Mouse (Mus musculus): ENCODE data around the gene Abca3. TPM values are rescaled to one million over a fixed set of nuclear protein-coding genes. Genes with fewer than 3 reads are reported as not detected.

Abca3 gene
- polyA plus RNA-seq, 1 experiment from 2014 or later, result 53.4 TPM

GRCm38 (mm10) chr17:24353960-24354359, 2.2 kb downstream of the Abca3 start:
- ChIA-PET POLR2A (no interaction called here), CTCF (interaction anchor here (0.8 kb wide), 1 partner anchor 18 kb away, joined by 3 read pairs; no protein-coding TSS in a partner anchor)
- no peak for TF ChIP-seq CTCF (IDR thresholded peaks at IDR 0.05)
- in situ Hi-C loops (cut with MboI; ENCODE audit: low pct_unique_long_range_greater_than_20kb), result no loop called here
- DNase-seq (ENCODE audit: low read depth, low spot score), result no peak
- ATAC-seq, result no peak
- H3K27me3 ChIP-seq, result peaks cover 5% of the 10 kb centered on the region

- DNase-seq (ENCODE audit: low read depth, low spot score), result no peak
- ChIA-PET POLR2A (no interaction called here), CTCF (interaction anchor here (1.2 kb wide), 1 partner anchor 58 kb away, joined by 3 read pairs; no protein-coding TSS in a partner anchor)
- H3K27me3 ChIP-seq, result peaks cover 5% of the 10 kb centered on the region
- no peak for ATAC-seq
- no peak for TF ChIP-seq CTCF (IDR thresholded peaks at IDR 0.05)
- in situ Hi-C loops (cut with MboI; ENCODE audit: low pct_unique_long_range_greater_than_20kb), result no loop called here
Measured at GRCm38 (mm10) chr17:24355284-24355683, 3.5 kb downstream of the Abca3 start.

DNA sequence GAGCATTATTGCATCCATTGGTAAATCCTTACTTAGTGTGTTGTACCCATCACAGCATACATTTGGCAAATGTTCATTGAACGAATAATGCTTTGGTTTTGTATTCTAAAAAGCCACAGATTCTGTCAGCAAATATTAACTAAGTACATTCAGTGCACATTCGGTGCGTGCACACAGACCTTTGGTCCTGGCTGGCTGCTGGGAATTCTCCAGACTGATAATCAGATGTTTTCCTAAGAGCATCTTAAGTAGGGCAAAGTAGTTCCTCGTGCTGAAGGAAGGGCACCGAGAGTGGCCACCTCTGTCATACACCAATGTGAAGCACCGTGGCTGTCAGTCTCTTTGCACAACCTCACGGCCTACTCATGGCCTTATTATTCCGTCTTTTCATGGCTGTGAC, 7.3 kb downstream of the Abca3 start:
- DNase-seq (ENCODE audit: low read depth, low spot score), result no peak
- ATAC-seq, result no peak
- ChIA-PET CTCF (no interaction called here), POLR2A (no interaction called here)
- in situ Hi-C loops (cut with MboI; ENCODE audit: low pct_unique_long_range_greater_than_20kb), result no loop called here
- TF ChIP-seq CTCF (IDR thresholded peaks at IDR 0.05), result no peak
- H3K27me3 ChIP-seq, result no peaks in the 10 kb centered on the region

DNA sequence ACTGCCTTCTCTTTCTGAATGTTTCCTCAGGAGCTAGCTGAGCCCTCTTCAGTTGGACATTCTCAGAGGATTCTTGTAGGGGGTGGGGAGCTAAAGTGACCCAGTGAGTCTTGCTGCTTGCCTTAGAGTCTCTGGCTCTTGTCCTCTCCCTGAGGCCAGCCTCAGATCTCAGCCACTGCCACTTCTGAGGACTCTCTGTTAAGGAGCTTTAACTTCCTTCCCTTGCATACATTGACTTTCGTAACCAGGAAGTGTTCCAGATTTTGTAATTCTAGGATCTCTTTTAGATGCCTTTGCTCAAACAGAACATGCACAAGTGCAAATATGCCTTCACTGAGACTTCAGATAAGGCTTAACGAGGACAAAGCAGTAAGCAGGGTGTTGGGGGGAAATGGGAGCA, 8.2 kb downstream of the Abca3 start:
- in situ Hi-C loops (cut with MboI; ENCODE audit: low pct_unique_long_range_greater_than_20kb), result no loop called here
- POLR2A ChIA-PET, result no interaction called here
- no peak for ATAC-seq
- no peak for TF ChIP-seq CTCF (IDR thresholded peaks at IDR 0.05)
- DNase-seq (ENCODE audit: low read depth, low spot score), result no peak
- no peaks in the 10 kb centered on the region for H3K27me3 ChIP-seq
- CTCF ChIA-PET, result no interaction called here

- DNase-seq (ENCODE audit: low read depth, low spot score) (no peak), ATAC-seq (no peak)
- no peaks in the 10 kb centered on the region for H3K27me3 ChIP-seq
- POLR2A ChIA-PET, result no interaction called here
- TF ChIP-seq CTCF (IDR thresholded peaks at IDR 0.05), result no peak
- in situ Hi-C loops (cut with MboI; ENCODE audit: low pct_unique_long_range_greater_than_20kb), result no loop called here
- CTCF ChIA-PET, result interaction anchor here (1.1 kb wide), 1 partner anchor 9 kb away, joined by 4 read pairs; the partner anchor contains the start of gene Abca3
Measured at GRCm38 (mm10) chr17:24360841-24361240, 9.1 kb downstream of the Abca3 start.

- ChIA-PET CTCF (interaction anchor here (1.1 kb wide), 1 partner anchor 9 kb away, joined by 4 read pairs; the partner anchor contains the start of gene Abca3), POLR2A (no interaction called here)
- in situ Hi-C loops (cut with MboI; ENCODE audit: low pct_unique_long_range_greater_than_20kb), result no loop called here
- no peaks in the 10 kb centered on the region for H3K27me3 ChIP-seq
- DNase-seq (ENCODE audit: low read depth, low spot score), result no peak
- no peak for ATAC-seq
- no peak for TF ChIP-seq CTCF (IDR thresholded peaks at IDR 0.05)
Measured at GRCm38 (mm10) chr17:24361291-24361690, 9.5 kb downstream of the Abca3 start.

- no peak for TF ChIP-seq CTCF (IDR thresholded peaks at IDR 0.05)
- CTCF ChIA-PET, result interaction anchor here (0.6 to 1.0 kb wide), 2 partner anchors 9 to 10 kb away, joined by 3 to 4 read pairs; partner anchors contain the start of gene Abca3
- in situ Hi-C loops (cut with MboI; ENCODE audit: low pct_unique_long_range_greater_than_20kb), result no loop called here
- POLR2A ChIA-PET, result interaction anchor here (1.0 kb wide), 1 partner anchor 19 kb away, joined by 3 read pairs; no protein-coding TSS in a partner anchor
- ATAC-seq (no peak), DNase-seq (ENCODE audit: low read depth, low spot score) (no peak)
- no peaks in the 10 kb centered on the region for H3K27me3 ChIP-seq
Measured at GRCm38 (mm10) chr17:24362527-24362926, 10.8 kb downstream of the Abca3 start.

DNA sequence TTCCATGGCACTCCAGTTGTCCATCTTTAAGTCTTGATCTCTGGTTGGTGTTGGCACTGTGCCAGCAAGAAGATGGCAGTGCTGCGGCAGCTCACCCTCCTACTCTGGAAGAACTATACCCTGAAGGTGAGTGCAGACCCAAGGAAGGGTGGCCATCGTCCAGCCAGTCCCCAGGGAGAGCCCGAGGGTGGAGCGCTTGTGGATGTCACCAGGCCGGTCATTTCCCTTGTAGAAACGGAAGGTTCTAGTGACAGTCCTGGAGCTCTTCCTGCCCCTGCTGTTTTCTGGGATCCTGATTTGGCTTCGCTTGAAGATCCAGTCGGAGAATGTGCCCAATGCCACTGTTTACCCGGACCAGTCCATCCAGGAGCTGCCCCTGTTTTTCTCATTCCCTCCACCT, 12.7 kb downstream of the Abca3 start:
- ChIA-PET CTCF (interaction anchor here (1.8 kb wide), 1 partner anchor 18 kb away, joined by 6 read pairs; no protein-coding TSS in a partner anchor), POLR2A (no interaction called here)
- ATAC-seq (no peak), DNase-seq (ENCODE audit: low read depth, low spot score) (no peak)
- in situ Hi-C loops (cut with MboI; ENCODE audit: low pct_unique_long_range_greater_than_20kb), result no loop called here
- H3K27me3 ChIP-seq, result no peaks in the 10 kb centered on the region
- no peak for TF ChIP-seq CTCF (IDR thresholded peaks at IDR 0.05)

GRCm38 (mm10) chr17:24365863-24366262, 14.1 kb downstream of the Abca3 start:
- CTCF ChIA-PET, result interaction anchor here (1.0 to 1.8 kb wide), 2 partner anchors 14 to 17 kb away, joined by 4 to 6 read pairs; partner anchors contain the start of gene Abca3
- DNase-seq (ENCODE audit: low read depth, low spot score), result no peak
- TF ChIP-seq CTCF (IDR thresholded peaks at IDR 0.05), result no peak
- no peaks in the 10 kb centered on the region for H3K27me3 ChIP-seq
- POLR2A ChIA-PET, result no interaction called here
- ATAC-seq, result no peak
- in situ Hi-C loops (cut with MboI; ENCODE audit: low pct_unique_long_range_greater_than_20kb), result no loop called here

GRCm38 (mm10) chr17:24375094-24375712, 23.5 kb downstream of the Abca3 start:
- CTCF ChIA-PET, result interaction anchor here (1.1 to 1.4 kb wide), 3 partner anchors 11 to 23 kb away, joined by 3 to 4 read pairs (median 3); partner anchors contain the start of gene Abca3
- in situ Hi-C loops (cut with MboI; ENCODE audit: low pct_unique_long_range_greater_than_20kb), result no loop called here
- no peak for TF ChIP-seq CTCF (IDR thresholded peaks at IDR 0.05)
- no peak for ATAC-seq
- H3K27me3 ChIP-seq, result no peaks in the 10 kb centered on the region
- POLR2A ChIA-PET, result no interaction called here
- no peak for DNase-seq (ENCODE audit: low read depth, low spot score)

DNA sequence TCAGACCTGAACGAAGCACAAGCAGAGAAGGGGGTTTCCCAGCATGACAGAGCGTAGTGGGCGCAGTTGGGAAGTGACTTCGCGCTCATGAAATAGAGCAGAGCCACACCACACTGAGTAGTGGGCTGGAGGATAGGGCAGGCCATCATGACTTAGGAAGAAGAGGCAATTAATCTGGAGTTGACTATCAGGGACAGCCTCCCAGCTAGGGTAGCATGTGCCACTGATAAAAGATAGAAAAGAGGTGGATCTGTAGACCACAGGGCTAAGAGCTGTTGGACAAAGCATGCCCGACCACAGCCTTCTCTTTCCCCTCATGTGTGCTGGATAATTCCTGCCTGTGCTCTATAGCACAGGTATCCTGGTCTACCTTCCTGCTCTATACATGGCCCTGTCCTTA, 24.1 kb downstream of the Abca3 start:
- in situ Hi-C loops (cut with MboI; ENCODE audit: low pct_unique_long_range_greater_than_20kb), result no loop called here
- no peak for ATAC-seq

More for the DNA sequence above, 24.1 kb downstream of the Abca3 start:
- CTCF ChIA-PET, result no interaction called here
- TF ChIP-seq CTCF (IDR thresholded peaks at IDR 0.05), result no peak
- no peaks in the 10 kb centered on the region for H3K27me3 ChIP-seq
- POLR2A ChIA-PET, result no interaction called here
- no peak for DNase-seq (ENCODE audit: low read depth, low spot score)
